Mouse (Mus musculus): ENCODE results near the gene Kxd1. TPM values are rescaled to one million over a fixed set of nuclear protein-coding genes. Genes with fewer than 3 reads are reported as not detected.

The Kxd1 gene
- polyA plus RNA-seq, 1 experiment from 2014 or later = 47.0 TPM

GRCm38 (mm10) chr8:70461765-70462515 lies 65.8 kb downstream of the Kxd1 start:
- H3K4me2 ChIP-seq (ENCODE audit: low read depth, severe bottlenecking) = no peak overlapping the region
- no peaks in the 10 kb centered on the region for H3K9me3 ChIP-seq (ENCODE audit: control insufficient read depth, low read length)
- ATAC-seq (ENCODE audit: insufficient number of reproducible peaks, low FRiP score, low TSS enrichment, low read depth) = no peak
- no peak overlapping the region for H3K9ac ChIP-seq (ENCODE audit: low read length)
- 0 out of 2 replicates have a peak, but pooled peaks cover 2% of the 10 kb centered on the region for H3K36me3 ChIP-seq (ENCODE audit: control insufficient read depth, insufficient read depth, low read length)
- WGBS = 81% methylated on average over 16 of the region's 16 CpGs
- H3K4me3 ChIP-seq (ENCODE audit: low read depth, low read length) = no peak overlapping the region
- H3K27me3 ChIP-seq (ENCODE audit: control insufficient read depth, insufficient read depth, low read length) = no peaks in the 10 kb centered on the region
- H3K27ac ChIP-seq (replicated peaks; ENCODE audit: low read depth, low read length) = no peak overlapping the region
- peaks cover 11% of the 10 kb centered on the region for H3K4me1 ChIP-seq (ENCODE audit: control insufficient read depth, insufficient read depth, low read length)
- no peak for DNase-seq (ENCODE audit: low spot score)

GRCm38 (mm10) chr8:70460606-70461005 lies 67.2 kb downstream of the Kxd1 start:
- Histone ChIP-seq H3K36me3 (ENCODE audit: control insufficient read depth, insufficient read depth, low read length) (no peaks in the 10 kb centered on the region), H3K27ac (replicated peaks; ENCODE audit: low read depth, low read length) (no peak overlapping the region), H3K4me3 (ENCODE audit: low read depth, low read length) (no peak overlapping the region), H3K4me1 (ENCODE audit: control insufficient read depth, insufficient read depth, low read length) (peaks cover 11% of the 10 kb centered on the region), H3K9me3 (ENCODE audit: control insufficient read depth, low read length) (no peaks in the 10 kb centered on the region), H3K4me2 (ENCODE audit: low read depth, severe bottlenecking) (no peak overlapping the region), H3K27me3 (ENCODE audit: control insufficient read depth, insufficient read depth, low read length) (no peaks in the 10 kb centered on the region), H3K9ac (ENCODE audit: low read length) (no peak overlapping the region)
- DNase-seq (ENCODE audit: low spot score) (no peak), ATAC-seq (ENCODE audit: insufficient number of reproducible peaks, low FRiP score, low TSS enrichment, low read depth) (no peak)
- 80% methylated on average over 9 of the region's 9 CpGs for WGBS

- Histone ChIP-seq H3K4me3 (ENCODE audit: low read depth, low read length) (no peak overlapping the region), H3K27me3 (ENCODE audit: control insufficient read depth, insufficient read depth, low read length) (no peaks in the 10 kb centered on the region), H3K9ac (ENCODE audit: low read length) (no peak overlapping the region), H3K27ac (replicated peaks; ENCODE audit: low read depth, low read length) (no peak overlapping the region), H3K4me1 (ENCODE audit: control insufficient read depth, insufficient read depth, low read length) (peaks cover 11% of the 10 kb centered on the region), H3K4me2 (ENCODE audit: low read depth, severe bottlenecking) (no peak overlapping the region), H3K36me3 (ENCODE audit: control insufficient read depth, insufficient read depth, low read length) (no peaks in the 10 kb centered on the region), H3K9me3 (ENCODE audit: control insufficient read depth, low read length) (no peaks in the 10 kb centered on the region)
- 92% methylated on average over 5 of the region's 5 CpGs for WGBS
- no peak for ATAC-seq (ENCODE audit: insufficient number of reproducible peaks, low FRiP score, low TSS enrichment, low read depth)
- DNase-seq (ENCODE audit: low spot score) = no peak
Measured at GRCm38 (mm10) chr8:70460199-70460598, 67.6 kb downstream of the Kxd1 start.

- Histone ChIP-seq H3K27ac (replicated peaks; ENCODE audit: low read depth, low read length) (no peak overlapping the region), H3K9me3 (ENCODE audit: control insufficient read depth, low read length) (no peaks in the 10 kb centered on the region), H3K4me3 (ENCODE audit: low read depth, low read length) (no peak overlapping the region), H3K4me2 (ENCODE audit: low read depth, severe bottlenecking) (no peak overlapping the region), H3K4me1 (ENCODE audit: control insufficient read depth, insufficient read depth, low read length) (peaks cover 11% of the 10 kb centered on the region), H3K36me3 (ENCODE audit: control insufficient read depth, insufficient read depth, low read length) (no peaks in the 10 kb centered on the region), H3K27me3 (ENCODE audit: control insufficient read depth, insufficient read depth, low read length) (no peaks in the 10 kb centered on the region), H3K9ac (ENCODE audit: low read length) (no peak overlapping the region)
- no peak for ATAC-seq (ENCODE audit: insufficient number of reproducible peaks, low FRiP score, low TSS enrichment, low read depth)
- WGBS = 97% methylated on average over 2 of the region's 2 CpGs
- DNase-seq (ENCODE audit: low spot score) = no peak
Measured at GRCm38 (mm10) chr8:70459636-70460035, 68.1 kb downstream of the Kxd1 start.

GRCm38 (mm10) chr8:70458462-70458861 lies 69.3 kb downstream of the Kxd1 start:
- Histone ChIP-seq H3K27ac (replicated peaks; ENCODE audit: low read depth, low read length) (no peak overlapping the region), H3K9me3 (ENCODE audit: control insufficient read depth, low read length) (no peaks in the 10 kb centered on the region), H3K27me3 (ENCODE audit: control insufficient read depth, insufficient read depth, low read length) (no peaks in the 10 kb centered on the region), H3K9ac (ENCODE audit: low read length) (no peak overlapping the region), H3K36me3 (ENCODE audit: control insufficient read depth, insufficient read depth, low read length) (no peaks in the 10 kb centered on the region), H3K4me2 (ENCODE audit: low read depth, severe bottlenecking) (no peak overlapping the region), H3K4me1 (ENCODE audit: control insufficient read depth, insufficient read depth, low read length) (peaks cover 11% of the 10 kb centered on the region), H3K4me3 (ENCODE audit: low read depth, low read length) (no peak overlapping the region)
- 83% methylated on average over 3 of the region's 3 CpGs for WGBS
- DNase-seq (ENCODE audit: low spot score) (no peak), ATAC-seq (ENCODE audit: insufficient number of reproducible peaks, low FRiP score, low TSS enrichment, low read depth) (no peak)

Other genes with a start within 250 kb of the Kxd1 start
- gene Homer3, start 245.1 kb downstream of the Kxd1 start, polyA plus RNA-seq (2014; fragmentation: Nextera tagmentation; extraction: Ambion mirVana) = 75.2 and 78.6 TPM in 2 replicates
- gene Ddx49, start 225.5 kb downstream of the Kxd1 start, polyA plus RNA-seq (2014; fragmentation: Nextera tagmentation; extraction: Ambion mirVana) = 55.8 and 62.1 TPM in 2 replicates
- gene Cope, start 225.4 kb downstream of the Kxd1 start, polyA plus RNA-seq (2014; fragmentation: Nextera tagmentation; extraction: Ambion mirVana) = 263 and 281 TPM in 2 replicates
- 4.7 and 6.0 TPM in 2 replicates for gene Cers1, start 212.2 kb downstream of the Kxd1 start, polyA plus RNA-seq (2014; fragmentation: Nextera tagmentation; extraction: Ambion mirVana)
- 2.9 and 4.2 TPM in 2 replicates for gene Gdf1, start 198.1 kb downstream of the Kxd1 start, polyA plus RNA-seq (2014; fragmentation: Nextera tagmentation; extraction: Ambion mirVana)
- 23.2 and 25.1 TPM in 2 replicates for gene Upf1, start 174.7 kb downstream of the Kxd1 start, polyA plus RNA-seq (2014; fragmentation: Nextera tagmentation; extraction: Ambion mirVana)
- gene Comp, start 154.4 kb downstream of the Kxd1 start, polyA plus RNA-seq (2014; fragmentation: Nextera tagmentation; extraction: Ambion mirVana) = 0.43 and 0.50 TPM in 2 replicates
- 16.6 and 19.8 TPM in 2 replicates for gene Crtc1, start 88.4 kb downstream of the Kxd1 start, polyA plus RNA-seq (2014; fragmentation: Nextera tagmentation; extraction: Ambion mirVana)
- gene Klhl26, start 51.0 kb downstream of the Kxd1 start, polyA plus RNA-seq (2014; fragmentation: Nextera tagmentation; extraction: Ambion mirVana) = 18.9 and 21.7 TPM in 2 replicates
- 20.0 and 20.8 TPM in 2 replicates for gene Tmem59l, start 40.6 kb downstream of the Kxd1 start, polyA plus RNA-seq (2014; fragmentation: Nextera tagmentation; extraction: Ambion mirVana)
- gene Crlf1, start 34.8 kb downstream of the Kxd1 start, polyA plus RNA-seq (2014; fragmentation: Nextera tagmentation; extraction: Ambion mirVana) = 85.8 and 102 TPM in 2 replicates
- gene Rex1bd, start 21.2 kb downstream of the Kxd1 start, polyA plus RNA-seq (2014; fragmentation: Nextera tagmentation; extraction: Ambion mirVana) = 126 and 138 TPM in 2 replicates
- gene Uba52, start 17.2 kb downstream of the Kxd1 start, polyA plus RNA-seq (2014; fragmentation: Nextera tagmentation; extraction: Ambion mirVana) = 926 and 927 TPM in 2 replicates
- 221 and 233 TPM in 2 replicates for gene Fkbp8, start 232 bp downstream of the Kxd1 start, polyA plus RNA-seq (2014; fragmentation: Nextera tagmentation; extraction: Ambion mirVana)
- gene Ell, start 11.5 kb upstream of the Kxd1 start, polyA plus RNA-seq (2014; fragmentation: Nextera tagmentation; extraction: Ambion mirVana) = 19.5 and 20.1 TPM in 2 replicates
- 100 and 114 TPM in 2 replicates for gene Isyna1, start 66.4 kb upstream of the Kxd1 start, polyA plus RNA-seq (2014; fragmentation: Nextera tagmentation; extraction: Ambion mirVana)
- 167 and 177 TPM in 2 replicates for gene Ssbp4, start 80.9 kb upstream of the Kxd1 start, polyA plus RNA-seq (2014; fragmentation: Nextera tagmentation; extraction: Ambion mirVana)
- gene Lrrc25, start 88.2 kb upstream of the Kxd1 start, polyA plus RNA-seq (2014; fragmentation: Nextera tagmentation; extraction: Ambion mirVana) = 0.57 TPM in 2 replicates
- gene Gdf15, start 104.5 kb upstream of the Kxd1 start, polyA plus RNA-seq (2014; fragmentation: Nextera tagmentation; extraction: Ambion mirVana) = 0.15 TPM in 1 of 2 replicates, not detected in the other
- 48.9 and 59.4 TPM in 2 replicates for gene Pgpep1, start 132.4 kb upstream of the Kxd1 start, polyA plus RNA-seq (2014; fragmentation: Nextera tagmentation; extraction: Ambion mirVana)
- 356 and 388 TPM in 2 replicates for gene Lsm4, start 145.3 kb upstream of the Kxd1 start, polyA plus RNA-seq (2014; fragmentation: Nextera tagmentation; extraction: Ambion mirVana)
- 104 and 109 TPM in 2 replicates for gene Jund, start 171.0 kb upstream of the Kxd1 start, polyA plus RNA-seq (2014; fragmentation: Nextera tagmentation; extraction: Ambion mirVana)
- not detected in 2 replicates for gene Iqcn, start 175.5 kb upstream of the Kxd1 start, polyA plus RNA-seq (2014; fragmentation: Nextera tagmentation; extraction: Ambion mirVana)
- not detected in 2 replicates for gene Gm3336, start 190.6 kb upstream of the Kxd1 start, polyA plus RNA-seq (2014; fragmentation: Nextera tagmentation; extraction: Ambion mirVana)
- gene Pde4c, start 195.8 kb upstream of the Kxd1 start, polyA plus RNA-seq (2014; fragmentation: Nextera tagmentation; extraction: Ambion mirVana) = 0.08 and 0.13 TPM in 2 replicates
- 11.6 and 12.3 TPM in 2 replicates for gene Rab3a, start 226.7 kb upstream of the Kxd1 start, polyA plus RNA-seq (2014; fragmentation: Nextera tagmentation; extraction: Ambion mirVana)
- gene Mpv17l2, start 233.0 kb upstream of the Kxd1 start, polyA plus RNA-seq (2014; fragmentation: Nextera tagmentation; extraction: Ambion mirVana) = 23.1 and 23.6 TPM in 2 replicates
- 46.9 and 48.3 TPM in 2 replicates for gene Pik3r2, start 248.8 kb upstream of the Kxd1 start, polyA plus RNA-seq (2014; fragmentation: Nextera tagmentation; extraction: Ambion mirVana)